Mouse (Mus musculus): ENCODE results near the gene Crtc3.

GRCm38 (mm10) chr7:80646093-80647025 is 42.3 kb downstream of the Crtc3 start:
- TF ChIP-seq CTCF (IDR thresholded peaks at IDR 0.05; ENCODE audit: insufficient read depth, low read length) (no peak), POLR2A (IDR thresholded peaks at IDR 0.05; ENCODE audit: borderline replicate concordance, extremely low read depth, low read depth, low read length) (no peak)

Measured in lung, adult 2 months (tissue).